Mouse (Mus musculus): ENCODE measurements around the gene Sstr4. TPM values are rescaled to one million over a fixed set of nuclear protein-coding genes. Genes with fewer than 3 reads are reported as not detected.

Sstr4 gene
- polyA plus RNA-seq, 1 experiment: 1.1 TPM

DNA sequence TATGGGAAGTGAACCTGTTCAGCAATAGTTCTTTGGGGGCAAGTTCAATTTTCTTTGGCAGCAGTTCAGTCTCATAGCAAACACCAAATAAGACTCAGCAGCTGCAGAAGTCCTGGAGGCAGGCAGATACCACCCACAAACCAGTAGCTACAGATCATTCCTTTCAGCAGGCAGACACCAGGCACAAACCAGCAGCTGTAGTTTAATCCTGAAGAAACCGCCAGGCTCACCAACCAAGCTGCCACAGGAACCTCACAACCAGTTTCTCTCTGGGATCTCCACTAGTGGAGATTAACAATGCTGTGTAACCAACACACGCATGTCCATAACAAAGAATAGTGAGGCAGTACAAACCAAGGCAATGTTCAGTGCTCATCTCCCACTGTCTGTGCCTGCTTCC, 14.1 kb upstream of the Sstr4 start:
- Histone ChIP-seq H3K27me3 (ENCODE audit: control insufficient read depth, insufficient read depth, low read length) (no peaks in the 10 kb centered on the region), H3K27ac (ENCODE audit: insufficient read depth, low read length) (no peak overlapping the region), H3K4me1 (ENCODE audit: control insufficient read depth, insufficient read depth, low read length) (no peaks in the 10 kb centered on the region), H3K4me3 (replicated peaks; ENCODE audit: insufficient read depth, low read depth, low read length) (no peak overlapping the region)
- DNase-seq: no peak
- TF ChIP-seq CTCF (IDR thresholded peaks at IDR 0.05; ENCODE audit: borderline replicate concordance, insufficient read depth, low read depth, low read length): no peak
- TF ChIP-seq POLR2A (IDR thresholded peaks at IDR 0.05; ENCODE audit: borderline replicate concordance, insufficient read depth, low read length): no peak
- WGBS: 76% methylated on average over 2 of the region's 2 CpGs

DNA sequence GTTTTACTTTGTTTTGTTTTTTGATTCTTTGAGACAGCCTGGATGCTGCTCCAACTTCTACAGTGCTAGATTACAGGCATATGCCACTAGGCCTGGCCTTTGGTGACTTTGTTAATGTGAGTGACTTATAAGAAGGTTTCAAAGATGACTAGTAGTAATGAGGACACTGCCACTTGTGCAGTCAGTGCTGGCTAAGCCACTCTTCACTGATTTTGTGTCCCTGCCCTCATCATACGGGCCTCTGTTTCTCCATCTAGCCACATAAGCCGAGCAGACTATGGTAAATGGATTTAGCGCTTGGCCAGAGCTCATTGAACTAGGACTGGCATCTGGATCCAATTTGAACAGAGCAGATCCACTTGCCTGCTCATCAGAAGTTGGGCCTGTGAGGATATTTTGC, 8.7 kb upstream of the Sstr4 start:
- H3K27me3 ChIP-seq (ENCODE audit: control insufficient read depth, insufficient read depth, low read length): no peaks in the 10 kb centered on the region
- no peak for DNase-seq
- TF ChIP-seq POLR2A (IDR thresholded peaks at IDR 0.05; ENCODE audit: borderline replicate concordance, insufficient read depth, low read length) (no peak), CTCF (IDR thresholded peaks at IDR 0.05; ENCODE audit: borderline replicate concordance, insufficient read depth, low read depth, low read length) (no peak)
- H3K4me3 ChIP-seq (replicated peaks; ENCODE audit: insufficient read depth, low read depth, low read length): no peak overlapping the region
- no peaks in the 10 kb centered on the region for H3K4me1 ChIP-seq (ENCODE audit: control insufficient read depth, insufficient read depth, low read length)
- H3K27ac ChIP-seq (ENCODE audit: insufficient read depth, low read length): no peak overlapping the region
- WGBS: 92% methylated on average over 3 of the region's 3 CpGs

DNA sequence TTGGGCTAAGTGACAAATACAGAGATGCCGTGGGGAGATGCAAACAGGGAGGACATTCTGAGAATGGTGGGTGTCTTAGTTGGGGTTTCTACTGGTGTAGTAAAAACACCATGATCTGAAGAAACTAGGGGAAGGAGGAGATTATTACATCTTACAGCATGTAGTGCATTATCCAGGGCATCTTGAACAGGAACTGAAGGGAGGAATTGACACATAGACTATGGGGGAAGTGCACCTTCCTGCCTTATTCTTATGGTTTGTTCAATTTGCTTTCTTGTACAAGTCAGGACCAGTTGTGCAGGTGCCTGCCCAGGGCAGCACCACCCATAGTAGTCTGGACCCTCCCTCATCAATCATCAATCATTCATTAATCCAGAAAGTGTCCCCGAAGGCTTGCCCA, 8.2 kb upstream of the Sstr4 start:
- no peaks in the 10 kb centered on the region for H3K27me3 ChIP-seq (ENCODE audit: control insufficient read depth, insufficient read depth, low read length)
- no peak for TF ChIP-seq CTCF (IDR thresholded peaks at IDR 0.05; ENCODE audit: borderline replicate concordance, insufficient read depth, low read depth, low read length)
- no peak for TF ChIP-seq POLR2A (IDR thresholded peaks at IDR 0.05; ENCODE audit: borderline replicate concordance, insufficient read depth, low read length)
- no peak overlapping the region for H3K27ac ChIP-seq (ENCODE audit: insufficient read depth, low read length)
- H3K4me1 ChIP-seq (ENCODE audit: control insufficient read depth, insufficient read depth, low read length): no peaks in the 10 kb centered on the region
- 94% methylated on average over 2 of the region's 2 CpGs for WGBS
- no peak for DNase-seq
- H3K4me3 ChIP-seq (replicated peaks; ENCODE audit: insufficient read depth, low read depth, low read length): no peak overlapping the region

DNA sequence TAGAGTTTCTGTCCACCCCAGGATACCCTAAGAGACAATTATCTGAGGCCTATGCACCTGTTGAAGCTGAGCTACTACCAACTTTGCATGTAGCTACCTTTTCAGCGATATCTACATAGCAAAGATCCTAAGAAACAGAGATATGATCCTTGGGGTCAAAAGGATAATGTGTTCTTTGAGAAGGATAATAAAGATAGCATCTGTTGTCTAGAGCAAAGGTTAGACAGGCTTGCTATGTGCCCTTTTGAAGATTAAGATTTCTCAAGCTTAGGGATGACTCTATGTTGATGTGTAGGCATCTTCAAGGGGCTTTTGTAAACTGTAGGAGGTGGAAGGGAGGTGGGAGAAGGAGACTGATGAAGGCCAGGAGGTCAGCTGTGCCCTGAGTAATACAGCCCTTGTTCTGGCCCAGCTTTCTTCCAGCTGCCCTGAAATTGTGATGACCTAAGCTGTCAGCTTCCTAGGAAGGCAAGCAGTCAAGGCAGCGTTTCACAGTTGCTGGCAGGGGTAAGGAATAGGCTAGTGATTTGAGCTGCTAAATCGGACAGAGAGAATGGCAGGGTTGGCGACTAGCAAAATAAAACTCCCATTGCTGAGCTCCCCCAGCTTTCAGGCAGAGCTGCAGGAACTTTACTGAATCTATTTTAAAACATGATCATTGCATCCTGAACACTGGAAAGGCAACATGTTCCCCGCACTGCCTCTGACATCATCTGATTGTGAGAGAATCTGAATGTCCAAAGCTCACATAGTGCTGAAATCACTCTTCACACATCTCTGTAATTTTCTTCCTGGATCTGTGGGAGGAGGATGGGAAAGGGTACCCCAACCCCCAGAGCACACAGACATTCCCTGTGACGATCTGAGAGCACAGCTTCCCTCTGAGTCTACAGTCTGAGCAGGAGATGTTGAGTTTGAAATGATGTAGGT, 7.2 kb upstream of the Sstr4 start:
- TF ChIP-seq POLR2A (IDR thresholded peaks at IDR 0.05; ENCODE audit: borderline replicate concordance, insufficient read depth, low read length): no peak
- TF ChIP-seq CTCF (IDR thresholded peaks at IDR 0.05; ENCODE audit: borderline replicate concordance, insufficient read depth, low read depth, low read length): no peak
- no peak overlapping the region for H3K27ac ChIP-seq (ENCODE audit: insufficient read depth, low read length)
- H3K27me3 ChIP-seq (ENCODE audit: control insufficient read depth, insufficient read depth, low read length): no peaks in the 10 kb centered on the region
- no peak overlapping the region for H3K4me3 ChIP-seq (replicated peaks; ENCODE audit: insufficient read depth, low read depth, low read length)
- no peaks in the 10 kb centered on the region for H3K4me1 ChIP-seq (ENCODE audit: control insufficient read depth, insufficient read depth, low read length)
- DNase-seq: no peak
- WGBS: 70% methylated on average over 6 of the region's 6 CpGs

DNA sequence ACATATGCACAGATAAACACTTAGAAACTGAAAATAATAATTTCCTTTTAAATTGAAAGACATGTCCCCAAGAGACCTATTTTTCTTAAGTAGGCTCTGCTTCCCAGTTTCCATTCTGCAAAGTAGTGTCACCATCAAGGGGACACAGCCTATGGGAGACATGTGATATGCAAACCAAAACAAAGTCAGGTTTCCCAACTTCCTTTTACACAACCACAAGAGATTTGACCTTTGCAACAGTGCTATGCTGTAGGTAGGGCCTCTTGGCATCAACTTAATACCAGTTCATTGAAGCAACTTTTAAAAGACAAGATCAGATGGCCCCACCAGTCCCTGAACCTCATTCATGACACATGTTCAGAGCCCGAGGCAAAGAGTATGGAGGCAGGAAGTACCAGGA, 2.0 kb upstream of the Sstr4 start:
- TF ChIP-seq CTCF (IDR thresholded peaks at IDR 0.05; ENCODE audit: borderline replicate concordance, insufficient read depth, low read depth, low read length) (no peak), POLR2A (IDR thresholded peaks at IDR 0.05; ENCODE audit: borderline replicate concordance, insufficient read depth, low read length) (no peak)
- Histone ChIP-seq H3K27me3 (ENCODE audit: control insufficient read depth, insufficient read depth, low read length) (no peaks in the 10 kb centered on the region; the same call in 1 of the 2 replicates), H3K4me1 (ENCODE audit: control insufficient read depth, insufficient read depth, low read length) (peaks cover 3% of the 10 kb centered on the region; the same call in 1 of the 2 replicates), H3K27ac (ENCODE audit: insufficient read depth, low read length) (no peak overlapping the region), H3K4me3 (replicated peaks; ENCODE audit: insufficient read depth, low read depth, low read length) (no peak overlapping the region)
- no peak for DNase-seq
- 79% methylated on average over 1 of the region's 1 CpGs for WGBS

DNA sequence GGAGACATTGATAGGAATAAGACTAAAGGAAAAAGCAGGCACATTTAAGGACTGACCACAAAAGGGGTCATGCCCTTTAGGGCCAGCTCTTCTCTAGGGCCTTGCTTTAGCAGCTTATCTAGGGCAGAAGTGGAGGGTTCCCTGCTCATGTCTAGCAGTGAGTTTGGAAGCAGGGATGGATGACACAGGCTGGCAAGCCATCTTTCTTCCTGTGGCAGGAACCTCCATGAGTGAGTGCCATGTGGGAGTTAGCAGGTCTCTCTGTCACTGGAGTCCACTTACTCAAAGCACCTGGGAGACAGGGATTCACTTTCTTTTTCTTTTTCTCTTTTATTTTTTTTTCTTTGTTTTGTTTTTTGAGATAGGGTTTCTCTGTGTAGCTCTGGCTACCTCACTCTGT, 1.3 kb upstream of the Sstr4 start:
- TF ChIP-seq CTCF (IDR thresholded peaks at IDR 0.05; ENCODE audit: borderline replicate concordance, insufficient read depth, low read depth, low read length): no peak
- TF ChIP-seq POLR2A (IDR thresholded peaks at IDR 0.05; ENCODE audit: borderline replicate concordance, insufficient read depth, low read length): no peak
- Histone ChIP-seq H3K4me1 (ENCODE audit: control insufficient read depth, insufficient read depth, low read length) (peaks cover 3% of the 10 kb centered on the region; the same call in 1 of the 2 replicates), H3K27ac (ENCODE audit: insufficient read depth, low read length) (no peak overlapping the region), H3K27me3 (ENCODE audit: control insufficient read depth, insufficient read depth, low read length) (no peaks in the 10 kb centered on the region; the same call in 1 of the 2 replicates), H3K4me3 (replicated peaks; ENCODE audit: insufficient read depth, low read depth, low read length) (no peak overlapping the region)
- no peak for DNase-seq

DNA sequence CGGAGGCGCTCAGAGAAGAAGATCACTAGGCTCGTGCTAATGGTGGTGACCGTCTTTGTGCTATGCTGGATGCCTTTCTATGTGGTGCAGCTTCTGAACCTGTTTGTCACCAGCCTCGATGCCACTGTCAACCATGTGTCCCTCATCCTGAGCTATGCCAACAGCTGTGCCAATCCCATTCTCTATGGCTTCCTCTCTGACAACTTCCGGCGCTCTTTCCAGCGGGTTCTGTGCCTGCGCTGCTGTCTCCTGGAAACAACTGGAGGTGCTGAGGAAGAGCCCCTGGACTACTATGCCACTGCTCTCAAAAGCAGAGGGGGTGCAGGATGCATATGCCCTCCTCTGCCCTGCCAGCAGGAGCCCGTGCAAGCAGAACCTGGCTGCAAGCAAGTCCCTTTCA, 1.1 kb downstream of the Sstr4 start:
- no peak for DNase-seq
- no peak for TF ChIP-seq POLR2A (IDR thresholded peaks at IDR 0.05; ENCODE audit: borderline replicate concordance, insufficient read depth, low read length)
- TF ChIP-seq CTCF (IDR thresholded peaks at IDR 0.05; ENCODE audit: borderline replicate concordance, insufficient read depth, low read depth, low read length): no peak
- H3K27me3 ChIP-seq (ENCODE audit: control insufficient read depth, insufficient read depth, low read length): no peaks in the 10 kb centered on the region; the same call in 1 of the 2 replicates
- peaks cover 3% of the 10 kb centered on the region; the same call in 1 of the 2 replicates for H3K4me1 ChIP-seq (ENCODE audit: control insufficient read depth, insufficient read depth, low read length)
- 62% methylated on average over 10 of the region's 10 CpGs for WGBS
- H3K27ac ChIP-seq (ENCODE audit: insufficient read depth, low read length): no peak overlapping the region
- no peak overlapping the region for H3K4me3 ChIP-seq (replicated peaks; ENCODE audit: insufficient read depth, low read depth, low read length)
